Mouse (Mus musculus): ENCODE measurements at regions not wholly inside any gene's neighbourhood (a gene's known extent, or its start where the extent isn't known, plus 50 kb on each side); places are given as distances from the start of the nearest gene placed in this dataset.

DNA sequence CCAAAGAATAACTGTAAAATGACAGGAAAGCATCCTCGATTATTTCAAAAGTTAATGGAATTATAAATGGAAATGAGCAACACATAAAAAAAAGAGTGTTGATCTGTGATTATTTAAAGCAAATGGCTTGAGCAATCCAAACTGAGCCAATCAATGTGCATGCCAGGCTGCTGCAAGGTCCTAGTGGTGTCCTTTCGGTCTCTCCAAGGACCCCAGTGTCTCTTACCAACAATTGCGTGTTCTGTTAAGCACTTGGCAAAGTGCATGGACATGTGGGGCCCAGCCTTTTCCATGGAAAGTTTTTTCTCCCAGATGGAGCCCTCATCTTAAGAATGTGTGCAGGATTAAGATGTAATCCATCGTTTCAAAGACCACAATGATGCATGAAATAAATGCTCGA is 90.0 kb upstream of the Sfrp2 start:
- H3K9me3 ChIP-seq (replicated peaks; ENCODE audit: control insufficient read depth, insufficient read depth, low read length, poor library complexity, severe bottlenecking): no peaks in the 10 kb centered on the region

DNA sequence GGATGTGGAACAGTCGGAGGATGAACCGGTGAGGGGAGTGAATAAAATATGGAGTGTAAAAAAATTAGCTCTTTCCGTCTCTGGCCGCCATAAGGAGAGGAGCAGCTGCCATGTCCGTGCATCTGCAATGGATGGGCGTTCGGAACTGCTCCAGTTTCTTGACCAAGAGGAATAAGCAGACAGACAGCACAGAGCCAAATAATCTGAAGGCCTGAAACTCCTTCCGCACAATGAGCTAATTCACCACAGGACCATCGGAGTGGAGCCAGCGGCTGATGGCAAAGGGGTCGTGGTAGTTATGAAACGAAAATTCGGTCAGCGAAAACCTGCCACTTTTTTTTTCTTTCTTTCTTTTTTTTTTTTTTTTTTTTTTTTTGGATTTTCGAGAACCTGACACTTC is 79.5 kb upstream of the Sfrp2 start:
- no peak for TF ChIP-seq CTCF (IDR thresholded peaks at IDR 0.05; ENCODE audit: low read depth, low read length)
- TF ChIP-seq EP300 (IDR thresholded peaks at IDR 0.05; ENCODE audit: insufficient read depth, low read depth, low read length): no peak
- no peak for TF ChIP-seq POLR2A (IDR thresholded peaks at IDR 0.05; ENCODE audit: insufficient read depth, low read length)
- no peak overlapping the region for H3K9ac ChIP-seq (ENCODE audit: low read depth, poor library complexity, severe bottlenecking)
- H3K4me3 ChIP-seq (ENCODE audit: low read depth, low read length): no peak overlapping the region
- H3K27me3 ChIP-seq (ENCODE audit: control insufficient read depth, insufficient read depth, low read length, poor library complexity, severe bottlenecking): no peaks in the 10 kb centered on the region
- H3K4me1 ChIP-seq (ENCODE audit: control insufficient read depth, insufficient read depth, low read length): no peaks in the 10 kb centered on the region
- H3K9me3 ChIP-seq (replicated peaks; ENCODE audit: control insufficient read depth, insufficient read depth, low read length, poor library complexity, severe bottlenecking): no peaks in the 10 kb centered on the region
- H3K36me3 ChIP-seq (ENCODE audit: control insufficient read depth, insufficient read depth, low read length, poor library complexity, severe bottlenecking): no peaks in the 10 kb centered on the region
- no peak overlapping the region for H3K27ac ChIP-seq (ENCODE audit: insufficient read depth, low read length)

More for the DNA sequence above, 90.0 kb upstream of the Sfrp2 start:
- no peak for TF ChIP-seq EP300 (IDR thresholded peaks at IDR 0.05; ENCODE audit: insufficient read depth, low read depth, low read length)
- no peak for TF ChIP-seq POLR2A (IDR thresholded peaks at IDR 0.05; ENCODE audit: insufficient read depth, low read length)
- TF ChIP-seq CTCF (IDR thresholded peaks at IDR 0.05; ENCODE audit: low read depth, low read length): no peak
- Histone ChIP-seq H3K4me1 (ENCODE audit: control insufficient read depth, insufficient read depth, low read length) (no peaks in the 10 kb centered on the region), H3K36me3 (ENCODE audit: control insufficient read depth, insufficient read depth, low read length, poor library complexity, severe bottlenecking) (no peaks in the 10 kb centered on the region), H3K9ac (ENCODE audit: low read depth, poor library complexity, severe bottlenecking) (no peak overlapping the region), H3K27ac (ENCODE audit: insufficient read depth, low read length) (no peak overlapping the region), H3K27me3 (ENCODE audit: control insufficient read depth, insufficient read depth, low read length, poor library complexity, severe bottlenecking) (no peaks in the 10 kb centered on the region; the same call in 1 of the 2 replicates), H3K4me3 (ENCODE audit: low read depth, low read length) (no peak overlapping the region)

DNA sequence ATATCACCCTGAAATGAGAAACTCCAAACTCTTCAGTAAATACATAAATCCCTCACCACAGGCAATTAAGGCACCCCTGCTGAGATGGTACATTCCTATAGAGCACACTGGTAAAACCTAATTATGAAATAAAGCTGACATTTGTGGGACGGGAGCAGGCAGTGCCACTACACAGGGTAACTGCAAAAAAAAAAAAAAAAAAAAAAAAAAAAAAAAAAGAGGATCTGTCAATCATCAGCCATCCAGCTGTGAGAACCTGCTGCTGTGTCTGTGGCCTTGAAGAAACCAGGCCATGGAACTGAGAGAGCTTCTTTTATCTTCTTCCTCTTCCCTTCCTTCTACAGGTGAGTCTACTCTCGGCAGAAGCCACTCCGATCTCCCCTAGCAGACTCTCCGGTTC is 78.6 kb upstream of the Sfrp2 start:
- Histone ChIP-seq H3K9ac (ENCODE audit: low read depth, poor library complexity, severe bottlenecking) (no peak overlapping the region), H3K27me3 (ENCODE audit: control insufficient read depth, insufficient read depth, low read length, poor library complexity, severe bottlenecking) (no peaks in the 10 kb centered on the region), H3K9me3 (replicated peaks; ENCODE audit: control insufficient read depth, insufficient read depth, low read length, poor library complexity, severe bottlenecking) (no peaks in the 10 kb centered on the region), H3K27ac (ENCODE audit: insufficient read depth, low read length) (no peak overlapping the region), H3K36me3 (ENCODE audit: control insufficient read depth, insufficient read depth, low read length, poor library complexity, severe bottlenecking) (no peaks in the 10 kb centered on the region), H3K4me1 (ENCODE audit: control insufficient read depth, insufficient read depth, low read length) (no peaks in the 10 kb centered on the region), H3K4me3 (ENCODE audit: low read depth, low read length) (no peak overlapping the region)
- TF ChIP-seq CTCF (IDR thresholded peaks at IDR 0.05; ENCODE audit: low read depth, low read length) (no peak), EP300 (IDR thresholded peaks at IDR 0.05; ENCODE audit: insufficient read depth, low read depth, low read length) (no peak), POLR2A (IDR thresholded peaks at IDR 0.05; ENCODE audit: insufficient read depth, low read length) (no peak)

DNA sequence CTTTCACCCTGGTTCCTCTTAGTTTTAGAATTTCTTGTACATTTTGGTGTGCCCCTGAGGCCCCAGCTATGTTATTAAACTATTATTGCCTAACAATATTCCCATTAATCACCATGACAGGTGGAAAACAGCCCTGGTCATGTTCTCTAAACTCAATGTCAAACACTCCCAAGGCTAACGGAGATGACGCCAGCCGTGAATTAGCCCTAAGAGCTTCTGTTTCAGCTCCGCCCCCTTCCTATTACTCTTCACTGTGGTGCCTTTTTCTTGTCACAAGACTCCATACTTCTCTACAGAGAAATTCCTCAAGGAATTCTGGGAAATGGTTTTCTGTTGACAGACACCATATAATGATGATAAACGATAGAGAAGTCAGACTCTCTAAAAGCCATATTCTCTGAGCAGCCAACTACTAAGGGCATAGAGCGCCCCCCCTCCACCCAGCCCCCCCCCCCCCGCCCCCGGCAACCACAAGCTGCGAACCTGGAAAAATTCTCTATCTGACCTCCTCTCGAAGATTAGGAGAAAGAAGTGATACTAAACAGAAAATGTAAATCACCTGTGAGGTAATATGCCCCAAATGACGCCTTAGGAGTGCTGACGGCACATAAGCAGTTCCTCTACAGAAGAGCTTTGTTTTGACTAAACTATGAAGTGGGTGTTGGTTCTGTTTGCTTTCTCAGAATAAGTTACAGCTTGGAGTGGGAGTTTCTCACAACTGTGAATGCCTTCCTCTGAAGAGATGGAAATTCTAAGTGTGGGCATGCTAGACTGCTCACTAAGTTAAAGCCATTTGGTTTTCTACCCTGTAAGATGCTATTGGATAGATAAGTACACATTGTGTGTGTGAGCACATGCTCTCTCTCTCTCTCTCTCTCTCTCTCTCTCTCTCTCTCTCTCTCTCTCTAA is 76.8 kb upstream of the Sfrp2 start:
- no peaks in the 10 kb centered on the region for H3K27me3 ChIP-seq (ENCODE audit: control insufficient read depth, insufficient read depth, low read length, poor library complexity, severe bottlenecking)
- no peaks in the 10 kb centered on the region for H3K9me3 ChIP-seq (replicated peaks; ENCODE audit: control insufficient read depth, insufficient read depth, low read length, poor library complexity, severe bottlenecking)
- no peaks in the 10 kb centered on the region for H3K36me3 ChIP-seq (ENCODE audit: control insufficient read depth, insufficient read depth, low read length, poor library complexity, severe bottlenecking)
- no peak for TF ChIP-seq CTCF (IDR thresholded peaks at IDR 0.05; ENCODE audit: low read depth, low read length)
- TF ChIP-seq EP300 (IDR thresholded peaks at IDR 0.05; ENCODE audit: insufficient read depth, low read depth, low read length): no peak
- TF ChIP-seq POLR2A (IDR thresholded peaks at IDR 0.05; ENCODE audit: insufficient read depth, low read length): no peak
- H3K9ac ChIP-seq (ENCODE audit: low read depth, poor library complexity, severe bottlenecking): no peak overlapping the region
- no peak overlapping the region for H3K4me3 ChIP-seq (ENCODE audit: low read depth, low read length)
- H3K27ac ChIP-seq (ENCODE audit: insufficient read depth, low read length): no peak overlapping the region
- no peaks in the 10 kb centered on the region for H3K4me1 ChIP-seq (ENCODE audit: control insufficient read depth, insufficient read depth, low read length)

DNA sequence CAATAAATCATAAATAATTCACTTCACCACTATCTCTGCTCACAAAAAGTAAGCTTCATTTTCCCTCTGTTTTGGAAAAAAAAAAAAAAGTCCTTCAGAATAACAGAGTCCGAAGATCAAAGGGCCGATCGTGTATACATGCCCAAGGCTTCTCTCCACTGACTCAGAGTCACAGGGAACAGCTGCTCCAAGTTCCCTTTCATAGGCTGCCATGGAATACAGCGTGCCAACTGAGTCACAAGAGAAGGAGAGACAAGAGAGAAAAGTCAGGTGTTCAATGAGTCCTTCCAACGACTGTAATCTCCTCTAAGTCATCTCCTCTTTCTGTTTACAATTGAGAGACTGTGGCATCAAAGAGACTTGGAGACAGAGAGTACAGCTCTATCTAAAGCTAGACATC is 71.6 kb upstream of the Sfrp2 start:
- Histone ChIP-seq H3K27me3 (ENCODE audit: control insufficient read depth, insufficient read depth, low read length, poor library complexity, severe bottlenecking) (no peaks in the 10 kb centered on the region), H3K4me1 (ENCODE audit: control insufficient read depth, insufficient read depth, low read length) (no peaks in the 10 kb centered on the region), H3K4me3 (ENCODE audit: low read depth, low read length) (no peak overlapping the region), H3K9ac (ENCODE audit: low read depth, poor library complexity, severe bottlenecking) (no peak overlapping the region), H3K36me3 (ENCODE audit: control insufficient read depth, insufficient read depth, low read length, poor library complexity, severe bottlenecking) (no peaks in the 10 kb centered on the region), H3K27ac (ENCODE audit: insufficient read depth, low read length) (no peak overlapping the region), H3K9me3 (replicated peaks; ENCODE audit: control insufficient read depth, insufficient read depth, low read length, poor library complexity, severe bottlenecking) (no peaks in the 10 kb centered on the region)
- no peak for TF ChIP-seq EP300 (IDR thresholded peaks at IDR 0.05; ENCODE audit: insufficient read depth, low read depth, low read length)
- TF ChIP-seq CTCF (IDR thresholded peaks at IDR 0.05; ENCODE audit: low read depth, low read length): no peak
- no peak for TF ChIP-seq POLR2A (IDR thresholded peaks at IDR 0.05; ENCODE audit: insufficient read depth, low read length)

DNA sequence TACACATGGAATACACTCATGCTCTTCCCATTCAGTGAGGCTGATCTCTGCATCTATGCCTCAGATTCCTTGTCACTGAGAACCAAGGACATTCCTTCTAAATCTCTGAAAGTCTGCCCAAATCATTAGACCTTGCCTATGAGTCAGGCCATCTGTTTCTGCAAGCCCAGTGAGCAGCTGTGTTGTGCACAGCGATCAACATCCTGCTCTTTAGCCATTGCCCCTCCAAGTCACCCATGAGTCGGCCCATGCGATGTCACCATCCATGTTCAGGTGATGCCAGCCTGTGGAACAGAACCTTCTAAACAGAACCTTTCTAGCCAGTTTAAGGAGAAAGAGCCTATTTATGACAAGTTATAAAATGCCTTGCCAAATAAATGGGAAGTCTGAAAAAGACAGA is 66.4 kb upstream of the Sfrp2 start:
- Histone ChIP-seq H3K27ac (ENCODE audit: insufficient read depth, low read length) (no peak overlapping the region), H3K9ac (ENCODE audit: low read depth, poor library complexity, severe bottlenecking) (no peak overlapping the region), H3K9me3 (replicated peaks; ENCODE audit: control insufficient read depth, insufficient read depth, low read length, poor library complexity, severe bottlenecking) (no peaks in the 10 kb centered on the region), H3K36me3 (ENCODE audit: control insufficient read depth, insufficient read depth, low read length, poor library complexity, severe bottlenecking) (no peaks in the 10 kb centered on the region), H3K4me1 (ENCODE audit: control insufficient read depth, insufficient read depth, low read length) (no peaks in the 10 kb centered on the region), H3K27me3 (ENCODE audit: control insufficient read depth, insufficient read depth, low read length, poor library complexity, severe bottlenecking) (no peaks in the 10 kb centered on the region), H3K4me3 (ENCODE audit: low read depth, low read length) (no peak overlapping the region)
- no peak for TF ChIP-seq POLR2A (IDR thresholded peaks at IDR 0.05; ENCODE audit: insufficient read depth, low read length)
- no peak for TF ChIP-seq CTCF (IDR thresholded peaks at IDR 0.05; ENCODE audit: low read depth, low read length)
- TF ChIP-seq EP300 (IDR thresholded peaks at IDR 0.05; ENCODE audit: insufficient read depth, low read depth, low read length): no peak

All from ES-Bruce4 (cell line).